Mouse (Mus musculus) adrenal gland, adult (tissue): ENCODE measurements around the gene Zfp740.
A peak's percentile ranks its signal among the peaks of the same experiment; 100 is the strongest.

Experiments used
- DNase-seq, 2 experiments: peaks; one replicate each; pipeline ENCODE4 v3.0.0; 2022 to 2023; ENCODE audit warnings: low spot score in 1 of 2; ENCODE audit not compliant: inconsistent age in 2 of 2

Gene Zfp740

GRCm38 (mm10) chr15:102247252-102248130 is 44.4 kb downstream of the Zfp740 start:
- DNase-seq = peak; percentile 84 to 95

DNA sequence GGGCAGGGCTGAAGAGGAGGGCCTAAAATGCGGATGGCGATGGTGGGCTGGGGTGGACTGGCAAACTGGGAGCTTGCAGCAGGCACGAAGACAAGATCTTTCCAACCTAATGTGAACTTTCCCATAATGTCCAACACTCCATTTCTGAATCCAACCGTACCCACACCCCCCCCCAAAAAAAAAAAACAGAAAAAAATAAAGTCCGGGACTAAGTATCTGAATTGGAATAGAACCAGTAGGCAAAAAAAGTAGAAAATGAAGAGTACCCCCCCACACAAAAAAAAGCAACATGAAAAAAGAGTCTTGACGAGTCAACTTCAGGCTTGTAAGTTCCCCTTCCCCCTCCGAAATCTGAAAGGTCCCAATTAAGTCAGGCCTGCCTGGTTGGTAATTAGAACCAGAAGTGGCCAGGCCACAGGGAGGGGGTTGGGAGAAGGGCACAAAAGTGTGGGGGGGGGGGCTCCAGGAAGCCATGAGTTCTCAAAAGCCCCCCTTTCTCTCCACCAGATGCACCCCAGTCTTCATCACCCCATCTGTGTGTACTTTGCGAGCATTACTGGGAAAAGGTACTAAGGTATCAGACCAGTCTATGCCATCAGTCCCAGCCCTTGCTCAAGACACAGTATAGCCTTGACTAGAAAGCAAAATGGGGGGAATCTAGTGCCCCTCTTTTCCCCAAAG is 45.2 kb downstream of the Zfp740 start:
- no peak for DNase-seq

DNA sequence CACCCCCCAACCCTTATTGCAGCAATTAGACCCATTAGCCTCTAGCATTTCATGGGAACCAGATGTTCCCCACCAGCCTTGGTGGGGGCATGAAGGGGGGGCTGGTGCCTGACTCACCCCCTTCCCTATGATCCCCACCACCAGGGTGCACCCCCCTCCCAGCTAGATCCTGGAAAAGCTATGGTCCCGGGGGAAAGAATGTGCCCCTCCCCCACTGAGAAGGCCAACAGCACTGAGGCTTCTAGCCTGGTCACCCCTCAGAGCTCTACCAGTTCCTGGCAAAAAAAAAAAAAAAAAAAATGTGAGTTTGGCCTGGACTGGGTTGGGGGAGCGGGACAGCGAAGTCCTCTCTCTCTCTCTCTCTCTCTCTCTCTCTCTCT is 45.8 kb downstream of the Zfp740 start:
- DNase-seq = peak in 1 of 2 experiments; percentile 46

DNA sequence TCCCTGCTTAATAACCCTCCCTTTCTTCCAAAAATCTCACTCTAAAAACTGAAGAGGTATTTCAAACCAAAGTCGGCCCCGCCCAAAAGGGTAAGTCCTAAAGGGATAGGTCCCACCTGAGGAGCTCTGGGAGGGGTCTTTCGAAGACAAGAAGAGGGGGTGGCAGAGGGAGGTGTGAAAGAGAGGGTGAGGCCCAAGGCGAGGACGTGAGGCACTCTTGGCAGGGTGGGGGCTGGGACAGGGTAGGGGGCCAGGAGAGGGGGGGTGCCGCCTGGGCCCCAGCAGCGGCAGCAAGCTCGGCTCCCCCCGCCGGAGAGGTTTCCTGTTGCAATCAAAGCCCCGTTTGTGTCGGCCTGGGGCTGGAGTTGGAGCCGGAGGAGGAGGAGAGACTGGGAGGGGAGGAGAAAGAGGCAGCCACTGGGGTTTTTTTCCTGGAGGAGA is 46.2 kb downstream of the Zfp740 start:
- peak; percentile 34 to 66 for DNase-seq

DNA sequence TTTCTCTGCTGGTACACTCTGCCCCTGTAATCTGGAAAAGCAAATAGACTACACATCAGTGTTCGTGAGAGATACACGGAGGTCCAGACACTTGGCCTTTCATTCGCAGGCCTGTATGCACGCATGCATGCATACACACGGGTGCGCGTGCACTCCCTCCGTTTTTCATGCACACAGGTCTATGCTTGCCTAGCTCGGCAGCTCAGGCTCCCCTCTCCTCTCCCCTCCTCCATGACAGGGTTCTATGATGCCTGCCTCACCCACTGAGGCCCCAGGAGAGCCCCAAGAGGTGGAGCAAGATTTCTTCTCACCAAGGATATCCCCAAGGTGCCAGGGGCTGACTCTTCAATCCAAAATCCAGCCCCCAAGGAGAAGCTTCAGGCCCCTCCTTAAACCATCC is 46.9 kb downstream of the Zfp740 start:
- peak in 1 of 2 experiments; percentile 41 for DNase-seq

- DNase-seq = peak in 1 of 2 experiments; percentile 21
Measured at GRCm38 (mm10) chr15:102250521-102250920, 47.5 kb downstream of the Zfp740 start.

- peak in 1 of 2 experiments; percentile 28 for DNase-seq
Measured at GRCm38 (mm10) chr15:102255547-102256255, 52.7 kb downstream of the Zfp740 start.

DNA sequence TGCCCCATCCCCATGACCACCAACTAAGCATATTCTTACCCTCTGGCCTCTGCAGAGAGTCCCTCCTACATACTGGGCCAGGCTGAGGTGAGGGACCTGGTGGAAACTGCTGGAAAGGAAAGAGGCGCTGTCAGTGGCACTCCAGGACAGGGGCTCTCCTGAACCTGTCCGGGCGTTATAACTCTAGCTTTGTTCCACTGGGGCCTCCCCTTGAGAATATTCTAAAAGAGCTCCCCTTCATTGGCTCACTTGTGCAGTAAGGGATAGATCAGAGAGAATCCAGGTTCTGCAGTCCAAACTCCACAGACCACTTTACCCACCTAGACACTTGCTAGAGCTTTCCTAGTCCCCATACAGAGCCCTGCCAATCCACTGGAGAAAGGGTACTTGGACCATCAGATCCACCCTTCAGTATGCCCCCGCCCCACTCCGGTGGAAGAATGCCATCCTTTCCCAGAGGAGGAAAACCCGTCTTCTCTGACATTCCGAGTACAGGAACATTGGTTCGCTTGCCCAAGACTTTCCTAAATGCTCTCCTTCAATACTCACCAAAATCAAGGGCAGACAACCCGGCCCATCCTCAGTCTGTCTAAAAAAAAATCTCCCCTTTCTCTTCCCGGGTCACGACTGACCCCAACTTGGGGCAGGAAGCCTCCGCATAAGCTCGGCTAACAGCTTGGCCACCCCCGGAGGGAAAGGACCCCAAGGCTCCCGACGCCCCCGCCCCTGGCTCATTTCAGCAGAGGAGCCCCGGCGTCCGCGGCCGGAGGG is 53.6 kb downstream of the Zfp740 start:
- peak; percentile 31 to 78 for DNase-seq

- peak; percentile 80 to 84 for DNase-seq
Measured at GRCm38 (mm10) chr15:102257202-102258075, 54.4 kb downstream of the Zfp740 start, which contains the start of gene Rarg. Gene Rarg (minus strand): TSS chr15:102257517.

GRCm38 (mm10) chr15:102258076-102258470 is 55.0 kb downstream of the Zfp740 start:
- DNase-seq = peak; percentile 49 to 67

- DNase-seq = peak in 1 of 2 experiments; percentile 41
Measured at GRCm38 (mm10) chr15:102258581-102259253, 55.7 kb downstream of the Zfp740 start.

DNA sequence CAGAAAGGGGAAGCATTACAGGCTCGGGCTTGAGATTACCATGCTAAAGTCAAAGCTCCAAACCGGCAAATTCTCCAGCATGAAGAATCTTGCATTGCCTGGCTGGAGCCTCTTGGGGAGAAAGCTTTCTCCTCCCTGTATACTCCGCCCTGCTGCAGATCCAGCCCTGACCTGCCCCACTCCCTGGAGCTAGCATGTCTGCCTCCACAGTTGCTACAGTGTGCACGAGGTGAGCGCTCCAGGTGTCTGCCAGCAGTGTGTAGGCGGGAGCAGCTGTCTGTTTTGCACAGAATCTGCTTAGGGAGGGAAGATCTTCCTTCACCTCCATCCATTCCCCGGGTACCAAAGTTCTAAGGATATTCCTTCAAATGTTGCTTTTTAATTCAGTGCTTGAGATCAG is 59.5 kb downstream of the Zfp740 start:
- DNase-seq = no peak

DNA sequence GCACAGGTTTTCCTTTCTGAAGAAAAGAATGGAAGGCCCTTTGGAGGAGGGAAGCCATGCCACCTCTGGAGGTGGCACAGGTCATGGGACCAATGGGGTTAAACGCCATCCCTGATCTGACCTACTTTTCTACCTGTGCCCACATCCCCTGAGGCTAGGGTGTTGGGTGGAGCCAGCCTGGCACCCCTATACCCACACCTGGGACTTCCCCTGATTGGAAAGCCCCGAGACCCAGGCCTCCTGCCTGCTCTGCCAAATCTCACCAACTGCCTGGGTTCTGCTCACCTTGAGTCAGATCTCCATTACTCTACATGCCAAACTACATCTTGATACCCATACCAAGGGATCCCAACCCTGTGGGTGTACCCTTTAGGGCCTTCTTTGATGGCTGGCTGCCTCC is 60.0 kb downstream of the Zfp740 start:
- DNase-seq = no peak
